Mouse (Mus musculus): ENCODE measurements at regions not wholly inside any gene's neighbourhood (a gene's known extent, or its start where the extent isn't known, plus 50 kb on each side); places are given as distances from the start of the nearest gene placed in this dataset.

- no peak for TF ChIP-seq CTCF (IDR thresholded peaks at IDR 0.05; ENCODE audit: control insufficient read depth, insufficient read depth, low read length)
- no peak for TF ChIP-seq POLR2A (IDR thresholded peaks at IDR 0.05; ENCODE audit: borderline replicate concordance, control insufficient read depth, low read depth, low read length)
Measured at GRCm38 (mm10) chr5:106089332-106089731, 213.0 kb downstream of the Zfp326 start.
